Mouse (Mus musculus) midbrain, embryonic 14.5 days (tissue): ENCODE data around the gene Csrnp1. TPM values are rescaled to one million over a fixed set of nuclear protein-coding genes. Genes with fewer than 3 reads are reported as not detected.

Experiments
- ATAC-seq: fragments of 200-750 bp; cut with Nextera tagmentation; 2 replicates; pipeline ENCODE4 v1.8.0; 2017; ENCODE audit warnings: moderate number of reproducible peaks, moderate library complexity; ENCODE audit not compliant: low FRiP score, low TSS enrichment
- DNase-seq: peaks from one replicate; pipeline ENCODE4 v3.0.0-alpha.2; 2015
- H3K27ac ChIP-seq: fragments of 300-500 bp; sonication (generic); replicated peaks from 2 replicates; pipeline ENCODE4 v1.5.1; 2014; ENCODE audit warnings: mild to moderate bottlenecking, low read depth, low read length, moderate library complexity
- H3K27me3 ChIP-seq: fragments of 300-500 bp; sonication (generic); 2 replicates; pipeline ENCODE4 v1.6.1; 2014; ENCODE audit warnings: low read length, control low read depth, mixed read lengths; ENCODE audit not compliant: control insufficient read depth, insufficient read depth
- H3K36me3 ChIP-seq: fragments of 300-500 bp; sonication (generic); 2 replicates; pipeline ENCODE4 v1.6.1; 2014; ENCODE audit warnings: low read length, control low read depth; ENCODE audit not compliant: control insufficient read depth, insufficient read depth
- H3K4me1 ChIP-seq: fragments of 300-500 bp; sonication (generic); 2 replicates; pipeline ENCODE4 v1.6.1; 2014; ENCODE audit warnings: mild to moderate bottlenecking, antibody characterized with exemption, low read length, control low read depth; ENCODE audit not compliant: control insufficient read depth, insufficient read depth
- H3K4me2 ChIP-seq: fragments of 300-500 bp; sonication (generic); 2 replicates; pipeline ENCODE4 v1.6.1; 2014; ENCODE audit warnings: mild to moderate bottlenecking, low read length, moderate library complexity
- H3K4me3 ChIP-seq: fragments of 300-500 bp; sonication (generic); replicated peaks from 2 replicates; pipeline ENCODE4 v1.5.1; 2014; ENCODE audit warnings: low read depth, low read length
- H3K9ac ChIP-seq: fragments of 300-500 bp; sonication (generic); replicated peaks from 2 replicates; pipeline ENCODE4 v1.6.1; 2014; ENCODE audit warnings: mild to moderate bottlenecking, low read length, moderate library complexity
- H3K9me3 ChIP-seq: fragments of 300-500 bp; sonication (generic); 2 replicates; pipeline ENCODE4 v1.6.1; 2016; ENCODE audit warnings: low read length, control low read depth, mixed read lengths; ENCODE audit not compliant: control insufficient read depth
- WGBS: fragments of 180-500 bp; shearing (Covaris S2); extraction: QIAGEN DNeasy Blood & Tissue Kit; methylation state at CpG from one replicate; pipeline ENCODE4 v1.1.7; 2014; 5-methylcytosine and 5-hydroxymethylcytosine counted together
- polyA plus RNA-seq: library from polyadenylated mRNA; unstranded; fragments of >200 nt; fragmentation: Nextera tagmentation; extraction: Ambion mirVana; gene quantifications from 2 replicates; pipeline ENCODE4 v1.2.1, GENCODE M21; 2014

Csrnp1 gene
- polyA plus RNA-seq, 1 experiment from 2014 or later, result 0.67 TPM

- H3K9ac ChIP-seq, result no peak overlapping the region
- 50% methylated on average over 9 of the region's 9 CpGs for WGBS
- no peak for ATAC-seq
- H3K4me1 ChIP-seq, result peaks cover 28% of the 10 kb centered on the region
- no peak for DNase-seq
- no peak overlapping the region for H3K4me2 ChIP-seq
- no peaks in the 10 kb centered on the region for H3K9me3 ChIP-seq
- H3K36me3 ChIP-seq, result no peaks in the 10 kb centered on the region
- H3K27me3 ChIP-seq, result peaks cover 10% of the 10 kb centered on the region; the same call in 1 of the 2 replicates
- H3K4me3 ChIP-seq, result no peak overlapping the region
- H3K27ac ChIP-seq, result no peak overlapping the region
Measured at GRCm38 (mm10) chr9:119978151-119978810, 6.2 kb downstream of the Csrnp1 start.

- H3K4me1 ChIP-seq, result peaks cover 22% of the 10 kb centered on the region
- ATAC-seq, result no peak
- H3K27me3 ChIP-seq, result peaks cover 3% of the 10 kb centered on the region; the same call in 1 of the 2 replicates
- no peak overlapping the region for H3K27ac ChIP-seq
- 56% methylated on average over 5 of the region's 5 CpGs for WGBS
- H3K4me2 ChIP-seq, result no peak overlapping the region
- peak; percentile 37 for DNase-seq
- no peaks in the 10 kb centered on the region for H3K36me3 ChIP-seq
- H3K4me3 ChIP-seq, result no peak overlapping the region
- H3K9me3 ChIP-seq, result no peaks in the 10 kb centered on the region
- H3K9ac ChIP-seq, result no peak overlapping the region
Measured at GRCm38 (mm10) chr9:119977557-119978060, 6.8 kb downstream of the Csrnp1 start.

DNA sequence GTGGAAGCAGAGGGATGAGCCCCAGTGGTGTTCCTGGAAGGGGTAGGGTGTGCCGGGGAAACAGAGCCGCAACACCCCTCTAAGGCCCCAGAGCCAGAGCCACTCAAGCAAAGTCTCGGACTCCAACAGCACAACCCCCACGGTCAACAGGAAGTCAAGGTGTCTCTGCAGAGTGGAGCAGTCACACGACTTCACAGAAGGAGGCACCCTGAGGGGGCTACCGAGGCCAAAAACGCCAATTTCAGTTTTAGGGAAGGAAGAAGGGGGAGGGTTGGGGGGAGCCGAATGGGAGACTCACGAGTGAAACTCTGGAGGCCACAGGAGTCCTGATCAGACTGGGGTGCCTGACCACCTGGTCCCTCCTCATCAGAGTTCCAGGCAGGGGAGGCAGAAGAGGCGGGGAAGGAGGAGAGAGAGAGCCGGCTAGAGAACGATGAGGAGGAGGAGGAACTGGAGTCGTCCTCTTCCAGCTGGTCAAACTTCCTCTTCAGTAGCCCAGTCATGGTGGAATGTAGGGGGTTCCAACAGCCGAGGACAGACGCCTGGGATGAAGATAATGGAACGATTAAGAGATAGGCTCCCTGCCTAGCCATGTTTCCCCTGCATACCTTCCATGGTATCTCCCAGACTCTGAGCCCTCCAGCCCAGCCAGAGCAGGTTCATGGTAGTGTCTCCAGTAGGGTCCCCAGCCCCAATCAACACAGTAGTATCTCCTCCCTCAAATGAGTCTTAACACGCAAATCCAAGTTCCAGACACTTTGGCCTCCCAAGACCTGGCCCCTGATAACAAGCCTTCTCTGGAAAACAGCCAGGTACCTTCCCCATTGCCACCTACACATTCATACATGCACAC is 7.5 kb downstream of the Csrnp1 start:
- H3K9ac ChIP-seq, result no peak overlapping the region
- H3K27me3 ChIP-seq, result no peaks in the 10 kb centered on the region
- ATAC-seq, result no peak
- DNase-seq, result no peak
- peaks cover 15% of the 10 kb centered on the region for H3K4me1 ChIP-seq
- no peak overlapping the region for H3K4me2 ChIP-seq
- H3K9me3 ChIP-seq, result no peaks in the 10 kb centered on the region
- no peak overlapping the region for H3K4me3 ChIP-seq
- no peaks in the 10 kb centered on the region for H3K36me3 ChIP-seq
- WGBS, result 61% methylated on average over 17 of the region's 17 CpGs
- H3K27ac ChIP-seq, result no peak overlapping the region

DNA sequence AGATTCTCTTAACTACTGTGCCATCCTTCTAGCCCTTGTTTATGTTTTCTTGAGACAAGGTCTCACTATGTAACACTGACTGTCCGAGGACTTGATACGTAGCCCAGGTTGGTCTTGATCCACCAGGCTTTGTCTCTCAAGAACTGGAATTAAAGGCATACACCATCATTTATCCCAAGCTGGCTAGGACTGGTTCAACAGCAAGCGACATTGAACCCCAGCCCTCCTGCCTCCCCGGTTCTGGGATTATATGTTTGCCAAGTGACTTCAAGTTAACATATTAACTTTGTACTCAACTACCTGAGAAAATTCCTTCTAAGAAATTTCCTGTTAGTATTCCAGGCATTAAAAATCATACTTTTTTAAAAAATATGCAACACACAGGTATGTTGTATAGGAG is 9.2 kb downstream of the Csrnp1 start:
- Histone ChIP-seq H3K27me3 (no peaks in the 10 kb centered on the region), H3K9me3 (no peaks in the 10 kb centered on the region), H3K36me3 (no peaks in the 10 kb centered on the region), H3K4me3 (no peak overlapping the region), H3K9ac (no peak overlapping the region), H3K27ac (no peak overlapping the region), H3K4me1 (0 out of 2 replicates have a peak, but pooled peaks cover 10% of the 10 kb centered on the region), H3K4me2 (no peak overlapping the region)
- ATAC-seq, result no peak
- WGBS, result 93% methylated on average over 4 of the region's 4 CpGs
- no peak for DNase-seq

DNA sequence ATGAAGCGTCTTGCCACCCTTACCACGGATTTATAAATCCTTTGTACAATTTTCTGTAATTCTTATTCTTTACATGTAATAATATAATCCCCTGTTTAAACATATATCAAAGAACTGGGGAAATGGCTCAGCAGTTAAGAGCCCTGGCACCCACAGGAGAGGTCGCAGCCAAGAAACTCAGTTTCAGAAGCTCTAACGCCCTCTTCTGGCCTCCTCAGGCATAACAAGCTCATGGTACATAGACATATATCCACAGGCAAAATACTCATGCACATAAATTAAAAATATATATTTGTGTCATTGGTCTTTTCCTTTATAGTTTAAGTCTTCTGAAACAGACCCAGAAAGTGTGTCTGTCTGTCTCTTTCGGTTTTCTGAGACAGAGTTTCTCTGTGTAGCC is 9.8 kb downstream of the Csrnp1 start:
- no peak overlapping the region for H3K4me3 ChIP-seq
- ATAC-seq (no peak), DNase-seq (no peak)
- 80% methylated on average over 5 of the region's 5 CpGs for WGBS
- H3K4me1 ChIP-seq, result 0 out of 2 replicates have a peak, but pooled peaks cover 10% of the 10 kb centered on the region
- no peaks in the 10 kb centered on the region for H3K9me3 ChIP-seq
- no peaks in the 10 kb centered on the region for H3K27me3 ChIP-seq
- H3K9ac ChIP-seq, result no peak overlapping the region
- no peaks in the 10 kb centered on the region for H3K36me3 ChIP-seq
- no peak overlapping the region for H3K4me2 ChIP-seq
- no peak overlapping the region for H3K27ac ChIP-seq

- no peak for ATAC-seq
- WGBS, result 91% methylated on average over 27 of the region's 27 CpGs
Measured at GRCm38 (mm10) chr9:119973869-119974520, 10.5 kb downstream of the Csrnp1 start.

DNA sequence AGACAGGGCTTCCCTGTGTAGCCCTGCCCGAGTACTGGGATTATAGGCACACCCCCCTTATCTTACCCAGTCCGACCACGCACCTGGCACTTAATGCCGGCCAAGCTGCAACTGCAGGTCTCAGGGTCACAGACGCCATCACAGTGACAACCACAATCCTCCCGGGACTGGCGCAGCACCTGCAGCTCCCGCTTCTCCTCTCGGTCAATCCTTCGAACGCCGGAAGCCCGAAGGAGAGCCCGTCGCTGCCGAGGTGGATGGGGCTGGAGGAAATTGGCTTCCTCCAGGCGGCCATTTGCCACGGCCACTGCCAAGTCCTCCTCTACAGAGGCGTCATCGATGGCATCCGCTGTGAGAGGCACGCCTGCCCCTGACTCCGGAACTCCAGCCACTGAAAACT is 11.2 kb downstream of the Csrnp1 start:
- WGBS, result 91% methylated on average over 23 of the region's 23 CpGs
- H3K9me3 ChIP-seq, result no peaks in the 10 kb centered on the region
- ATAC-seq, result no peak
- DNase-seq, result no peak
- H3K27me3 ChIP-seq, result no peaks in the 10 kb centered on the region
- H3K9ac ChIP-seq, result no peak overlapping the region
- H3K36me3 ChIP-seq, result no peaks in the 10 kb centered on the region
- 0 out of 2 replicates have a peak, but pooled peaks cover 10% of the 10 kb centered on the region for H3K4me1 ChIP-seq
- H3K27ac ChIP-seq, result no peak overlapping the region
- H3K4me3 ChIP-seq, result no peak overlapping the region
- H3K4me2 ChIP-seq, result no peak overlapping the region

More at GRCm38 (mm10) chr9:119973869-119974520, 10.5 kb downstream of the Csrnp1 start:
- Histone ChIP-seq H3K9me3 (no peaks in the 10 kb centered on the region), H3K36me3 (no peaks in the 10 kb centered on the region), H3K4me1 (0 out of 2 replicates have a peak, but pooled peaks cover 10% of the 10 kb centered on the region), H3K9ac (no peak overlapping the region), H3K4me3 (no peak overlapping the region), H3K4me2 (no peak overlapping the region), H3K27ac (no peak overlapping the region), H3K27me3 (no peaks in the 10 kb centered on the region)
- DNase-seq, result no peak

DNA sequence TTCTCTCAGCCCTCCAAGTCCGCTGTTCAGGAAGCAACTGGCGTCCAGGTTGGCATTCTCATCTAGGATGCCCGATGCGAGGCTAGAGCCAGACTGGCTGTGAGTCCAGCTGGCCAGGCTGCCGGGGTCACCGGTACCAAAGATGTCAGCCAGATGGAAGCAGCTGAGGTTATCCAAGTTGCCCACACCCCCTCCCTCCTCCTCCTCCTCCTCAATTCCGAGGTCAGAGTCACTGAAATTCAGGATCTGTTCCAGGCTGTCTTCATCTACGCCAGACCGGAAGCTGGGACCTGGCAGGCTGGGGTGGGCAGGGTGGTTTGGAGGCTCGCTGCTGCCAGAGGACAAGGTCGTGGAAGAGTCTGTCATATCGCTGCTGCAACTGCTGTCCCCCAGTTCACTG is 11.9 kb downstream of the Csrnp1 start:
- no peak overlapping the region for H3K4me3 ChIP-seq
- no peak overlapping the region for H3K9ac ChIP-seq
- DNase-seq, result no peak
- H3K36me3 ChIP-seq, result no peaks in the 10 kb centered on the region
- WGBS, result 90% methylated on average over 12 of the region's 12 CpGs
- 0 out of 2 replicates have a peak, but pooled peaks cover 8% of the 10 kb centered on the region for H3K4me1 ChIP-seq
- H3K27ac ChIP-seq, result no peak overlapping the region
- H3K9me3 ChIP-seq, result no peaks in the 10 kb centered on the region
- no peaks in the 10 kb centered on the region for H3K27me3 ChIP-seq
- H3K4me2 ChIP-seq, result no peak overlapping the region
- ATAC-seq, result no peak
